Mouse (Mus musculus) erythroblast, adult 5-6 weeks (primary cell): ENCODE results near the gene Btg1. TPM values are rescaled to one million over a fixed set of nuclear protein-coding genes. Genes with fewer than 3 reads are reported as not detected.

ENCODE experiments used
- ATAC-seq: replicated peaks from 2 replicates; pipeline ENCODE4 v1.8.0; 2016; ENCODE audit warnings: moderate number of reproducible peaks, mild to moderate bottlenecking, moderate TSS enrichment, inconsistent platforms; ENCODE audit not compliant: poor library complexity, low FRiP score, severe bottlenecking
- total RNA-seq, 2 experiments: library from RNA; stranded (forward) in 1 of 2; stranded (reverse) in 1 of 2; fragments of 150-400 nt in 1 of 2; fragments of 200-764, 138-1000 nt in 1 of 2; gene quantifications; 2 replicates each; pipeline versions ENCODE4 v1.2.3 to v1.2.4; 2015 to 2017; ENCODE audit warnings: low replicate concordance in 2 of 2

Gene Btg1
- total RNA-seq, 2 experiments from 2014 or later = 32.3 to 35.2 TPM

DNA sequence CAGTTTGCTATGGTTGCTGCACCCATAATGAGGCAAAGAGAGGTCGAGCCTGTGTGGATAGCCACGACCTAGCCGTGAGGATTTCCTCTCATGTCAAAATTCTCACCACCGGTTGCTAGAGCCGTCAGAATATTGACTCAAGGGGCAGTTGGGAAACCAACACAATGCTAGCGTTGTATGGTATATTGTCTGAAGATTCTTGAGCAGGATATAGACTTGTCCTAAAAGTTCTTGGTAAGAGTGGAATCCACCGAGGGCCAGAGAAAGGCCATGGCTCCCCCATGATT, 12.1 kb downstream of the Btg1 start:
- no peak for ATAC-seq

DNA sequence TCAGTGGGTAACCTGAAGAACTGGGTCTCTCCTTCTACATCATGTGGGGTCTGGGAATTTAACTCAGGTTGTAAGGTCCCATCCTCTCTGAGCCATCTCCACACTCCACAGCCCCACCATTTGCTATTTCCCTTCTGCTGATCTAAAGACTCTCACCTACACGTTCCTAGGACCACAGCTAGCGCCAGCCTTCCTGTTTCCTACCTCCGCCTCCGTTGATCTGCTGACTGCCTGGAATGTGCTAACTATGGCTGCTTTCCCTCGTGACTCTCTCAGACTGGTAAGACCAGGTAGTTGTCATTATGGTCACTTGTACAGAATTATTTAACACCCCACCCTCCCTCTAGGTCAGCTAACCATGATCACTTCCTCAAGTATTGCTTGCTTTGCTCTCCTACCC, 13.3 kb downstream of the Btg1 start:
- no peak for ATAC-seq

DNA sequence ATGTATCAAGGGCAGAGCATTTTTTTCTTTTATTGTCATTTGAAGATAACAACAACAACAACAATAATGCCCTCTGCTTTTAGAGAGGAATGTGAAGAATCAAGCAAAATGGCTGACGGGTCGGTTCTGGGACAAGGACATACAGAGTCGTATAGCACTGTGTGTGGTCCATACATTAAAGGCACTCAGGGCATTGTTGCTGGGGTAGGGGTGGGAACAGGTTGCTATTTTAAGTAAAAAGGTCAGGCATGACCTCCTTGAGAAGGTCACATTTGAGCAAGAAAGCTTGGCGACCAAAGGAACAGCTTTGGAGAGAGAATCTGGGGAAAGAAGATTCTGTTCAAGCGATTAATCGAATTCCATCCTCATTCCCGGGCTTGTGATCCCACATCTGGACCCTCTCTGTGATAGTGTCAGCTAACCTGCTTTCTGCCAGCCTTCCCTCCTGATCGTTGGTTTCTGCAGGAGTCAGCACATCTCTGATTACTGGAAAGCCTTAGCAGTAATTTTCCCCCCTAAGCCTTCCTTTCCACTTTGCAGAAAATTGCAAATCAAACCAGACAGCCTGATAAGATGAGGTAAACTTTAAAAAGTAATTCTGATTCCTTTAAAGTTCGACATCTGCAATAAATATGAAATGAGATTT, 14.4 kb downstream of the Btg1 start:
- no peak for ATAC-seq

DNA sequence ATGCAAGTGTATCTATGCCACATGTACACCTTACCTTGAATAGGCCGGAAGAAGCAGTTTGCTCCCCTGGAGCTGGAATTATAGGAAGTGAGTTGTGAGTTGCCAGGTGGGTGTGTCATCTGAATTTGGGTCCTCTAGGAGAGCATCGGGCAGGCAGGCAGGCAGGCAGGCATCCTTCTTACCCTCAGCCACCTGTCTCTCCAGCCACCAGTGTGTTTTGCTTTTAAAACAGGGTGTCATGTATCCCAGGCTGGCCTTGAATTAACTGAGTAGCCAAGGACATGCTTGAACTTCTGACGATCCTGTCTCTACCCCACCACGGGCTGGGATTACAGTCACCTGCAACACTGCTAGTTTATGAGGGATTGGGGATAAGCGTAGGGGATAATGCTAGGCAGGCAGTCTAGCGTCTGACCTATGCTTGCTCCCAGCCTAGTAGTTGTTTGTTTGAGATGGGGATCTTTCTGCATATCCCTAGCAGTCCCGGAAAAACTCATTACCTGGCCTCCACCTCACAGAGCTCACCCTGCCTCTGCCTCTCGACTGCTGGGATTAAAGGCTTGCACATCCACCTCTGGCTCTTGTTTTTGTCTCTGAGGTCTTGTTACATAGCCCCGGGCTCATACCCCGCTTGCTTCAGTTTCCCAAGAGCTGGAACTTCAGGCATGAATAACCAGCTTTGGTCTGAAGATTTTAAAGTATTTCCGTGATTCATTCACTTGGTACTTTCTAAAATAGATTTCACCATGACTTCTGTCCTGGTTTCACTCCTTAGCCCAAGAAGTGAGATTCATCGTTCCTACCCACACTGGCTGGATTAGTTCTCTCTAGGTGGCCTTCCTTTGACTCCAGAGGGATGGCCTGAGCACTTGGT, 15.7 kb downstream of the Btg1 start:
- ATAC-seq = no peak

DNA sequence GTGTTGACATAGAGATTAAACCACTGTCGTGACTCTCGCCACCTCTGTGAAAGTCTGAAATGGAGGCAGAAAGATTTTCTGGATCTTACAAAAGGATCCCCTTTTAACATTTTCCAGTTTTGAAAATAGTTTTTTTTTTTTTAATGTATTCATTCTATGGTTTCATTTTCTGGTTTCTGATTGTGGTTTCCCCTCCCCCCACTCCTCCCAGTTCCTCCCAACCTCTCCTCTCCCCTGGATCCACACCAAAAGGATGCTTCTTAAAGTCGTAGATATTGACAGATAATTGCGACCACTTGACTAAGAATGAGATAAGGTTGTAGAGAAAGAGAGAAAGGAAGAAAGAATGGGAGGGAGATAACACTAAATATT, 16.3 kb downstream of the Btg1 start:
- ATAC-seq = no peak

DNA sequence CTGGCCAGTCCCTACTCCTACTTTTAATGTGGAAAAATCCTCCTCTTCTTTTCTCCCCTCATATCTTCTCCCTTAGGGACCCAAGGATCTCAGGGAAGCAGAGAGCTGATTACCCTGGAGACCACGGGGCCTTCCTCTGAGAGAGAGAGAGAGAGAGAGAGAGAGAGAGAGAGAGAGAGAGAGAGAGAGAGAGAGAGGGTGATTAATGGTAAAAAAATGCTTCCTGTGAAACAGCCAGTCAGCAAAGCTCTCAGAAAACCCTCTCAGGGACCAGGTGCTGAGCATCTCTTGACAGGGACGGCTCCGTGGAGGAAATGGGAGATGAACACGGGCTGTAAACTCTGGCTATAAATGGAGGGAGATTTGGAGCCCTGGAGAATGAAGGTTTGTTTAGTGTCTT, 18.7 kb downstream of the Btg1 start:
- no peak for ATAC-seq

DNA sequence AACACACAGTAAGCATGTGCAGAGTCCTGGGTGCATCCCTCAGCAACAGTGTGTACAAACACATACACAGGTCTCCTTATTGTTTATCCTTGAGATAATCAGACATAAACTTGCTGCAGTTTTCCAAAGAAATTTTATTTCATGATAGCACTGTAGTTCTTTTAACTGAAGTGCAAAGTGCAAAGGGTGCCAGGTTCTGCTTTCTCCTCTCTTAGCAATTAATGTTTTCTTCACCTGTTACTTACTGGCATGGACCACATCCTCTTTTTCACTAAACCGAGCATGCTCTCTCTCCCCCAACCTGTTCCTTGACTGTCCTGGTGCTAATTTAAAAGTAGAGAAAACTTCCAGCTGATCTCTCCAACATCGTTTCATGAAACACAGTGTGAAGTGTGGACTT, 21.7 kb downstream of the Btg1 start:
- ATAC-seq = no peak

DNA sequence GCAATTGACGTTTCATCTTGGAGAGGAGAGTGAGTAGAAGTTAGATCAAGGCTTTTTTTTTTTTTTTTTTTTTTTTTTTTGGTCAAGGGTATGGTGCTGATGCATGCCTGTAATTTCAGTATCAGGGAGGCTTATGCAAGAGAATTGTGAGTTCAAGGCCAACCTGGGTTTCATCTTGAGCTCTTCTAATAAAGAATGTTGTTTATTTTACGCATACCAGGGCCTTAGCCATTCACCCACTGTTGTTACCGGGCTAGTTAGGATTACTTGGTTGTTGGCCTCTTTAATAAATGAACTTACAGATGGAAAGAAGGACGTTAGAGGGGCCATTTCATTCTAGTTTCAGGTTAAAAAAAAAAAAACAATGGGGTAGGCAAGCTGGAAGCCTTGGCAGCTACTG, 25.2 kb downstream of the Btg1 start:
- ATAC-seq = no peak

DNA sequence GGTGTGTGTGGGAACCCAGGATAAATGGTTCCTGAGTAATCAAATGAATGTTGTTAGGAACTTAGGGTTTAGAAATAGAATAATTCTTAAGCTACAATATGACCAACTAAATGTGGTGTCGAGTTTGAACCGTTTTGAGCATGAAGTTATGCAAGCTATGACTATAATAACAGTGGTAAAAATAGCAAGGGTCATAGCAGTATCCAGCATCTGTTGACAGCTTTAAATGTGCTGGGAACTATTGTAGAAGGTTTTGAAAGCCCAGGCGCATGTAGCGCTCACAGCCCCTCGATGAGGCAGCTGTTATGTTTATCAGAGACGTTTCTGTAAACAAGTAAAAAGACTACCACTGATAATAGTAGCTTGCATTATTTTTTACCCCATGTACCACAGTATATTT, 25.9 kb downstream of the Btg1 start:
- no peak for ATAC-seq

DNA sequence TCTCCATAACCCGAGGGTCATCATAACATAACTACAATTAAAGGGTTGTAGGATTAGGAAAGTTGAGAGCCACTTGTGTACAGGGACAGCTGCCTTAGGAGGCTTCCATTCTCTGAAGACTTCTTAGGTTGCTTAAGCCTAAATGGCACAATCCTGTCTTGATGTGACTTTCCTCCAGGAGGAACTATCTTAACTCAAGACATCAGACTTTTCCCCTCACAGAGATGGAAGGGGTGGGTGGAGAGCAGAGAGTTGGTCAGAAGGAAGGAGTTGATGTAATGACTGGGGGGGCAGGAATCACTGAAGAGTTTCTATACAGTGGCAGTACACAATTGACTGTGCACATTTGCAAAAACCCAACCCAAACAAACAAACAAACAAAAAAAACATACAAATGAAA, 28.4 kb downstream of the Btg1 start:
- no peak for ATAC-seq

DNA sequence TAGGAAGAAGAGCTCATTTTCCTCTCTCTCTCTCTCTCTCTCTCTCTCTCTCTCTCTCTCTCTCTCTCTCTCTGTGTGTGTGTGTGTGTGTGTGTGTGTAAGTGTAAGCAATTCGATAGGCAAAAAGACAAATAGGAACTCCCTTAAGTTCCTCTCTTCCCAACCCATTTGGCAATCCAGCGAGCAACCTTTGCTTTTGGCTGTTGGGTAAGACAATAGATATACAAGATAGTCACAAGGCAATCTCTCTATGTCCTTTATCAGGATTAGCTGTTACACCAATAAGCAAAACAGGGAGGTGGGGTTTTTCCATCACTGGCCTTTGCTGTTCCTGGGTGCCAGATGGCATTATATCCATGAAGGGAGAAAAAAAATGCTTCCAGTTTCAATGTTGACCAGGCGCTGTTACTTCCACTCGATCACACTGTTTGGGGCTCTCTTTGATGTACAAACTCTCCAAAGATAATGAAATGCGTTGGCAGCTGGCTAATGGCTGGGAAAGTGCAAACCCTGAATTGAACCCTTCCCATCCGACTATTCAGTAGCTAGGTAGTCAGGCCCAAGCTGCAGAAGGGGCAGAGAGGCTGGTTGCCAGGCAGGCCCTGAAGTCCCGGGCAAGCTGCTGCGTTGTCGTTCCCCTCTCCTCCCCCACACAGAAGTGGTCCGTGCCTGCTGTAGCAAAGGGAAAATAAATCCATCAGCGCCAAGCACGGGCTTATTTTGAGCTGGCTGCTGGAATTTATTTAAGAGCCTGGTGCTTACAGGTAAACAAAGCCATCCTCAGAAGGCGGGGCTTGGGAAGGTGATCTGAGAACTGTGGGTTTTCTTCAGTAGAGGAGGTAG, 29.4 kb downstream of the Btg1 start:
- no peak for ATAC-seq

DNA sequence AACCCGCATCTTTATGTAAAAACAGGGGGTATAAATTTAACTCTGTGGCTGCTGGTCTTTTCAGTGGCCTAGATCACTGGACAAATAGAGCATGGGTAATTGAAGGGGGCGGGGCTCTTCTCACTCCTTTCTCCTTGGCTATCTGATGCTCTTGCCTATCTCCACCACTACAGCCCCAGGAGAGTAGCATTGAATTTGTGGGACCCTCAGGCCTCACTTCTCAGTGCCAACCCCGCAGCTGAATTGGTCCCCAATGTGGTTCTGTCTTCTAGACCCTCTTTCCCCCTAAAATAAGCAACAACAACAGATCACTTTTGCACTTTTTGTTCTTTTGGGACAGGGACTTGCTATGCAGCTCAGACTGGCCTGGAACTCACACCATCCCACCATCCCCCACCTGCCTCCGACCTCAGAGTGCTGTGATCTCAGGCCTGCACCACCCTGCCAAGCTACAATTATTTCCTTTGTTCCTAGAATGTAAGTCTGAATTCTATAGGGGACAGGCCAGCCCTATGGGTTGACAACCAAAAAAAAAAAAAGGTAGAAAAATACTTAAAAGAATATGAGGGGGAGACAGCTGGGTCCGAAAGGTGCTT, 30.2 kb downstream of the Btg1 start:
- ATAC-seq = no peak

DNA sequence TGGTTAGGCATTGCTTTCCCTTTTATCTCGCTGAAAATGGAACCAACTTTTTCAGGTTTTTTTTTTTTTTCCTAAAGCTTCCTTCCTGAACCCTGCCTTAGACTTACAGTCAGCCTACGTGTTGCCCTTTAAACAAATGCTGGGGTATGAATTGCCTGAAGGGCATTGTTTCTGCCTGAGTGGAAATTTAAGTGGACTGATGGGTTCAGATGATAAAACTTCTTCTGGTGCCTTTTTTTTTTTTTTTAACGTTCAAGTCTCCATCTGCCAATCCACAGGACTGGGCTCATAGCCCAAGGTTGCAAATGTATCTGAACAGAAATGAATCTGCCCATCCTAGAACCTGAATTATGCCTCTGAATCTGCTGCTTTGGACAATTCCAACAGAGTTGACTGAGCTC, 31.4 kb downstream of the Btg1 start:
- no peak for ATAC-seq

DNA sequence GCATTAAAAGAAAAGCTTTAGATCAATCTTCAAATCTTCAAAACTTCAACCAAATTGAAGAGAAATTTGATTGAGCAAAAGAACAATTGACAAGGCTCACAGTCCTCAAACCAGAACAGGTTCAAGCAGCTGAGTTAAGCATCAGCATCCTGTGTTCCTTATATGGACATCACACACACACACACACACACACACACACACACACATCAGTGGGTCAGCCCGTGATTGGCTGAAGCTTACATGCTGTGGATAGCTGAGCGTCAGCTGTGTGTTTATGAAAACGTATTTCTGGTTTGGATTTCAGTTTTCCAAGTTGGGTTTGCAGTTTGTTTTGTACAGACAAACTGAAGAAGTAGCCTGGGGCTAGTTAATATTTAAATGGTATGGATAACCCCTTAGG, 32.7 kb downstream of the Btg1 start:
- ATAC-seq = no peak

DNA sequence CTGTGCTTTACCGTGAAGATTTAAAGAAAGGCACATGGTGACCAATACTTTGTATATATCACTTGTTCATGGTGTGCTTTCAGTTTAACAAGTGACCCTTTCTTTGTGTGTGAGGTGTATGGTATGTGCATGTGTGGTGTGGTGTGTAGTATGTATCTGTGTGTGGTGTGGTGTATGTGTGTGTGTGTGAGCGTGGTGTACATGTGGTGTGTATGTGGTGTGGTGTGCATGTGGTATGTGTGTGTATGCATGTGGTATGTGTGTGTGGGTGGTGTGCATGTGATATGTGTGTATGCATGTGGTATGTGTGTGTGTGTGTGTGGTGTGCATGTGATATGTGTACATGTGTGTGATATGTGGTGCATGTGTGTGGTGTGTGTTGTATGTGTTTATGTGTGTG, 35.6 kb downstream of the Btg1 start:
- ATAC-seq = no peak

DNA sequence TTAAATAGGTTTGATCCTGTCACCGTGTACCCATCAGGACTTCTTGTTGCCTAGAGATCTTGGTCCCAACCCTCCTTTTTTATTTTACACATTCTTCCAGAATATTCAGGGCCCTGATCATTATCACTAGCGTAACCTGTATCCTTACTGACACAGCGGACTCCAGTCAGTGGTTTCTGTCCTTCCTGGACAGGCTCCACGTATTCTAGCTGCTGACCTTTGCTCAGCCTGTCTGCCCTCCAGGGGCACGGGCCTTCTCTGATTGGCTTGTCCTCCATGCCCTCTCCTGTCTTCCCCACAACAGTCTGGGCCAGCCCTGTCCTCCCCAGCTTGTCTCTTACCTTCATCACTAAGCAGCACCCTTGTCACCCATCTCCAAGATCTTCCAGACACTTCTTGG, 36.2 kb downstream of the Btg1 start:
- no peak for ATAC-seq

DNA sequence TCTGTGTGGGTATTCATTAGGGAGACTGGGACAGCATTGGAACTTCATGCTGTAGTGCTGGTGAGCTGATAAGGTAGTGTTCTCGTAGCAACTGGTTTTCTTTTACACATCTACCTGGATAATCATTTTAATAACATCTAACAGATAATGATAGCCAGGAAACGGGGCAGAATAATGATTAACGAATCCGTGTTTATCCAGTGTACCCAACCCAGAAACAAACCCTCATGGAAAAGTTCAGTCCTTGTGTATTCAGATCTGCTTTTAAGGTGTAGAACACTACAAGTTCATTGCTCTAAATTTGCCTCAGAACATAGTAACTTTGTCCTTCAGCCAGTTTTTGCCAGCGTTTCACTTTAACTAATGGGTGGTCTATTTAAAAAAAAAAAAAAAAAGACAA, 37.3 kb downstream of the Btg1 start:
- ATAC-seq = no peak

DNA sequence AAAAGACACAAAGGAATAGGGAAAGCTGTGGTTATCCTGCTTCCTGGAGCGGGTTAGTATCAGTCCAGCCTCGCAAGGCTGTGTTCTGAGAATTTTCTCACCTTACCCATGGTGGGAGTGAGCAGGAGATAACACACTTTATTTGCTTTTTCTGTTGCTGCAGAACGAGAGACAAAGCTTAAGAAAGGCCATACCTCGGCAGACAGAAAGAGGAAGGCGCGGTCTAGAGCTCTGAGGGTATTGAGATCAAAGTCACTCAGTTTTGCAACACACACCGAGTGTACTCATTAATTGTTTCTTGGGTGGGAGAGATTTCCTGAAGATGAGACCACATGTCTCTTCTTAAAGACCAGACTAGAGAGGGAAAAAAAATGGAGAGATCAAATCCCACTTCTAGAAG, 37.8 kb downstream of the Btg1 start:
- no peak for ATAC-seq

DNA sequence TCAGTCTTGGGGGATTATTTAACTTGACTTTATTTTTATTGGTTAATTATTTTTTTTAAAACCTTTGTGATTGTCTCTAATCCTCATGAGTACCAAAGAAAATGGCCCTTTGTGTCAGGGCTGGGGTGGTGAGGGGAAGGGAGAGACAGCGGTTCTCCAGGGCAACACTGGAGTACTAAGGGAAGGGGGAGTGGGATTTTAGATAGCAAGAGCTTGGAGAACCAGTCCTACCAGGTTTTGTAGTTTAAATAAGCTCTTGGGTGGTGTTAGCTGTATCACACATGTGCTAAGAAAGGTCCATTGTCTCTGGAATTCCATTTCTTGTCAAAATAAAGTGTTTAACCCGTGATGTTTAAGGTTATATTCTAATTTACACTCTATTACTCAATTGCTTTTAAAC, 38.3 kb downstream of the Btg1 start:
- ATAC-seq = no peak

DNA sequence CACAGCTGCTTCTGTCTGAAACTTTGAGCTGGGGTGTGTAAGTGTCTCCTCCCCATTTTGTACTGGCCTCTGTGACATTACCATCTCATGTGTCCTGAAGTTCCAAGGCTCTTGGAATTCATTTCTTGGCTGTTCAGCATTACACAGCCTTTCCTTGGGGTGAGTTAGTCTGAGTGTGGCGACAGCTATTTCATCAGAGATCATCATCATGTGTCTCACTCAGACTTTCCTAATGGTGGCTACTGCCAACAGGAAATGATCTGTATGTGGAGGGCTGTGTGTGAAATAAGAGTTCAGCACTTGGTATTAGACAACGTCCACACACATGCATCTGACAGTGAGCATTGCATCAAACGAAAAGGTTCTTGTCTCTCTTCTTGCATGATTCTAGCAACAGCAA, 39.4 kb downstream of the Btg1 start:
- ATAC-seq = no peak

DNA sequence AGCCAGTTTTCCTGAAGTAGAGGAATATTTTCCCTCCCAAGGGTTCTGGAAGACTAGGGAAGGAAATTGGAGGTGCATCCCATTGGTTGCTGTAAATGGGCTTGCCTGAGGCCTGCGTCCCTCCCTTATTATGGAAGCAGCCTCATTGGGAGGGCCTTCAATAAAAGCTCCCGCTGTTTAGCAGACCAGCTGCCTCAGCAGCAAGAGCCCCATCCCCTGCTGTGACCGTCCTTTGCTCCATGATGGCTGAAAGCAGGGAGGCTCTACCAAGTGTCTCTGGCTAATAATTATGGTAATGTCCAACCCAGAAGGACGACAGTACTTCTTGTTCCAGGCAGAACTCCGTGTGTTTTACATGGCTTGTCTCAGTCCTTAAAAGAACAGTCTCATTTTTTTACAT, 42.1 kb downstream of the Btg1 start:
- no peak for ATAC-seq
